Mouse (Mus musculus) CH12.LX (cell line): Measurements from ENCODE around the gene Cops7a. TPM values are rescaled to one million over a fixed set of nuclear protein-coding genes. Genes with fewer than 3 reads are reported as not detected.

Experiments
- DNase-seq: peaks from one replicate; pipeline ENCODE4 v3.0.0-alpha.2; 2013; ENCODE audit errors: extremely low read depth
- H3K27ac ChIP-seq: 2 replicates; pipeline ENCODE4 v1.5.1; 2012; ENCODE audit warnings: low read depth, mild to moderate bottlenecking, control low read depth, moderate library complexity; ENCODE audit not compliant: insufficient read depth
- H3K27me3 ChIP-seq: replicated peaks from 2 replicates; pipeline ENCODE3; 2012; ENCODE audit warnings: inconsistent platforms
- H3K36me3 ChIP-seq, 2 experiments: replicated peaks in 1 of 2; 2 replicates each; pipeline versions ENCODE3 to v1.6.1; 2012; ENCODE audit warnings: inconsistent platforms in 1 of 2, low read length in 1 of 2, mild to moderate bottlenecking in 1 of 2, mixed read lengths in 1 of 2, moderate library complexity in 1 of 2; ENCODE audit not compliant: control insufficient read depth in 1 of 2, insufficient read depth in 1 of 2
- H3K4me1 ChIP-seq, 2 experiments: 2 replicates each; pipeline ENCODE4 v1.6.1; 2012; ENCODE audit warnings: inconsistent platforms in 1 of 2, moderate library complexity in 1 of 2; ENCODE audit not compliant: insufficient read depth in 2 of 2, control insufficient read depth in 1 of 2
- H3K4me2 ChIP-seq: 2 replicates; pipeline ENCODE4 v1.6.1; 2012; ENCODE audit warnings: low read depth, mild to moderate bottlenecking, control low read depth; ENCODE audit not compliant: poor library complexity, insufficient read depth, severe bottlenecking
- H3K4me3 ChIP-seq, 3 experiments: fragments of 150-350 bp in 1 of 3; sonication (generic) in 1 of 3; replicated peaks in 1 of 3; 2 replicates each; pipeline versions ENCODE3 to v1.5.1; 2011 to 2012; ENCODE audit warnings: low read depth in 2 of 3, low read length in 2 of 3, mild to moderate bottlenecking in 2 of 3, moderate library complexity in 2 of 3, control low read depth in 1 of 3, improper control_type of control experiment in 1 of 3, inconsistent platforms in 1 of 3, mixed read lengths in 1 of 3; ENCODE audit not compliant: poor library complexity in 1 of 3
- H3K79me2 ChIP-seq: replicated peaks from 2 replicates; pipeline ENCODE4 v1.6.1; 2012; ENCODE audit warnings: mild to moderate bottlenecking, moderate library complexity; ENCODE audit not compliant: control insufficient read depth, poor library complexity, insufficient read depth, severe bottlenecking; ENCODE audit errors: extremely low read depth
- H3K9ac ChIP-seq: 2 replicates; pipeline ENCODE4 v1.6.1; 2012; ENCODE audit warnings: low read depth, mild to moderate bottlenecking, control low read depth, moderate library complexity; ENCODE audit not compliant: insufficient read depth
- H3K9me3 ChIP-seq: replicated peaks from 2 replicates; pipeline ENCODE3; 2012; ENCODE audit warnings: low read length, inconsistent platforms, mixed read lengths
- CHD2 ChIP-seq: IDR thresholded peaks from 2 replicates; pipeline ENCODE4 v1.6.1; 2011; ENCODE audit warnings: low read length, improper control_type of control experiment
- E2F4 ChIP-seq: IDR thresholded peaks from 2 replicates; pipeline ENCODE4 v1.6.1; 2011; ENCODE audit warnings: low read depth, low read length, improper control_type of control experiment; ENCODE audit not compliant: insufficient replicate concordance
- EP300 ChIP-seq: IDR thresholded peaks from 2 replicates; pipeline ENCODE4 v1.6.1; 2011; ENCODE audit warnings: low read length, improper control_type of control experiment
- HCFC1 ChIP-seq: IDR thresholded peaks from 2 replicates; pipeline ENCODE4 v1.6.1; 2012; ENCODE audit warnings: low read depth, mild to moderate bottlenecking, inconsistent platforms, low read length, improper control_type of control experiment
- KAT2A ChIP-seq: IDR thresholded peaks from 2 replicates; pipeline ENCODE4 v1.6.1; 2012; ENCODE audit warnings: low read length, improper control_type of control experiment, inconsistent platforms; ENCODE audit not compliant: insufficient replicate concordance
- MXI1 ChIP-seq: IDR thresholded peaks from 2 replicates; pipeline ENCODE4 v1.6.1; 2011; ENCODE audit warnings: mild to moderate bottlenecking, low read depth, low read length, improper control_type of control experiment
- NRF1 ChIP-seq: IDR thresholded peaks from 2 replicates; pipeline ENCODE4 v1.6.1; 2014; ENCODE audit warnings: low read depth, mild to moderate bottlenecking, inconsistent platforms, low read length, improper control_type of control experiment, moderate library complexity
- POLR2A ChIP-seq: IDR thresholded peaks from 2 replicates; pipeline ENCODE4 v1.6.1; 2011; ENCODE audit warnings: low read depth, mild to moderate bottlenecking, improper control_type of control experiment, low read length
- POLR2AphosphoS2 ChIP-seq: IDR thresholded peaks from 2 replicates; pipeline ENCODE4 v1.6.1; 2011; ENCODE audit warnings: low read depth, low read length, improper control_type of control experiment
- RAD21 ChIP-seq: IDR thresholded peaks from 2 replicates; pipeline ENCODE4 v1.6.1; 2011; ENCODE audit warnings: low read depth, mild to moderate bottlenecking, low read length, improper control_type of control experiment, moderate library complexity
- RCOR1 ChIP-seq: conservative IDR thresholded peaks from 2 replicates; pipeline ENCODE4 v1.6.1; 2012; ENCODE audit warnings: low read depth, mild to moderate bottlenecking, inconsistent platforms, low read length, improper control_type of control experiment
- USF2 ChIP-seq: conservative IDR thresholded peaks from 2 replicates; pipeline ENCODE4 v1.6.1; 2011; ENCODE audit warnings: low read depth, low read length, improper control_type of control experiment
- ZMIZ1 ChIP-seq: IDR thresholded peaks from 2 replicates; pipeline ENCODE4 v1.6.1; 2012; ENCODE audit warnings: low read depth, mild to moderate bottlenecking, inconsistent platforms, low read length, improper control_type of control experiment
- dilution Hi-C: fragments of 300-500 bp; cut with MboI; formaldehyde crosslinking; loops from 2 replicates; pipeline ENCODE4 v1.14.3; 2020; ENCODE audit warnings: low sequenced_read_pairs; ENCODE audit not compliant: extremely low pct_unique_long_range_greater_than_20kb, extremely low pct_ligation_motif_present
- in situ Hi-C: fragments of 300-500 bp; cut with MboI; formaldehyde crosslinking; loops from 3 replicates; pipeline ENCODE4 v1.14.3; 2019; ENCODE audit warnings: low sequenced_read_pairs, low pct_ligation_motif_present, low pct_unique_long_range_greater_than_20kb, mixed read lengths
- polyA plus RNA-seq: library from polyadenylated mRNA; unstranded; fragments of >175 nt; gene quantifications from 2 replicates; pipeline ENCODE4 v1.2.1, GENCODE M21; 2012; ENCODE audit warnings: low read depth; ENCODE audit not compliant: insufficient read length
- total RNA-seq, 2 experiments: library from RNA; depleted of rRNA; stranded (reverse); fragments of 300-350 nt in 1 of 2; fragments of >200 nt in 1 of 2; gene quantifications; 2 replicates each; pipeline ENCODE4 v1.2.3; 2012 to 2014

Gene Cops7a
- total and polyA plus RNA-seq, 3 experiments, result 73.2 to 114 (median 104) TPM

- DNase-seq, result no peak
Observed at GRCm38 (mm10) chr6:124955212-124955611, 10.1 kb downstream of the Cops7a start.

DNA sequence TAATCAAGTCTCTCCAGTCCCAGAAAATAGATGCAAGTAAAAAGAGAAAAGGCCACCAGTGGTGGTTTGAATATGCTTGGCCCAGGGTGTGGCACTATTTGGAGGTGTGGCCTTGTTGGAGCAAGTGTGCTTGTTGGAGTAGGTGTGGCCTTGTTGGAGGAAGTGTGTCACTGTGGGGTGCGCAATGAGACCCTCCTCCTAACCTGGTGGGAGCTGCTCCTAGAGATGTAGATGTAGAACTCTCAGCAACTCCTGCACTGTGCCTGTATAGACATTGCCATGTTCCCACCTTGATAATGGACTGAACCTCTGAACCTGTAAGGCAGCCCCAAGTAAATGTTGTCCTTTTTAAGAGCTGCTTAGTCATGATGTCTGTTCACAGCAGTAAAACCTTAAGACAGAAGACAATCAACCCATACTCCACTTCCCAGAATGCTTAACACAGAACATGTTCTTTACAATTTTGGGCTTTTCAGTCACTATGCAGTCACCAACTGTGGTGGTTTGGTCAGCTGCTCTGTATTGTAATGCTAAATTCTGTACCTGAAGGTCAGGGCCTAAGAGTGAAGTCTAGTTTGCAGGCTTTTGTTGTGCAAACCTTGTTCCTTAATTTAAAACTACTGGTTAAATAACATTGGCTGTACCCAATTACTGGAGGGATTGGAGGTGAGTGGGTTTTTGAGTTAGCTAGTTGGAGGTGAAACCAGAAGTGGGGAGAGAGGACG, 11.2 kb downstream of the Cops7a start:
- H3K4me2 ChIP-seq, result no peak overlapping the region
- no peaks in the 10 kb centered on the region for H3K79me2 ChIP-seq
- no peak overlapping the region for H3K27ac ChIP-seq
- in situ Hi-C loops, result no loop called here
- no peaks in the 10 kb centered on the region for H3K27me3 ChIP-seq
- dilution Hi-C loops, result no loop called here
- H3K9ac ChIP-seq, result no peak overlapping the region
- DNase-seq, result no peak
- H3K4me3 ChIP-seq, result no peak overlapping the region
- H3K9me3 ChIP-seq, result peaks cover 27% of the 10 kb centered on the region
- H3K4me1 ChIP-seq, result no peaks in the 10 kb centered on the region
- peaks cover 27 to 63% of the 10 kb centered on the region in 2 experiments for H3K36me3 ChIP-seq
- TF ChIP-seq EP300 (no peak), E2F4 (no peak), RAD21 (no peak), MXI1 (no peak), POLR2A (no peak)

More at GRCm38 (mm10) chr6:124955212-124955611, 10.1 kb downstream of the Cops7a start:
- Histone ChIP-seq H3K9ac (no peak overlapping the region), H3K9me3 (peaks cover 27% of the 10 kb centered on the region), H3K27me3 (no peaks in the 10 kb centered on the region), H3K4me1 (no peaks in the 10 kb centered on the region), H3K27ac (no peak overlapping the region), H3K79me2 (no peaks in the 10 kb centered on the region), H3K36me3 (peaks cover 38 to 73% of the 10 kb centered on the region in 2 experiments), H3K4me3 (no peak overlapping the region), H3K4me2 (no peak overlapping the region)
- dilution Hi-C loops (no loop called here), in situ Hi-C loops (no loop called here)
- no peak for TF ChIP-seq USF2
- TF ChIP-seq POLR2AphosphoS2, result 0 out of 2 replicates have a peak, but pooled peaks have one; percentile 18
- TF ChIP-seq HCFC1, result no peak
- TF ChIP-seq RCOR1, result no peak
- TF ChIP-seq, all 38 proteins: peak for 1

DNA sequence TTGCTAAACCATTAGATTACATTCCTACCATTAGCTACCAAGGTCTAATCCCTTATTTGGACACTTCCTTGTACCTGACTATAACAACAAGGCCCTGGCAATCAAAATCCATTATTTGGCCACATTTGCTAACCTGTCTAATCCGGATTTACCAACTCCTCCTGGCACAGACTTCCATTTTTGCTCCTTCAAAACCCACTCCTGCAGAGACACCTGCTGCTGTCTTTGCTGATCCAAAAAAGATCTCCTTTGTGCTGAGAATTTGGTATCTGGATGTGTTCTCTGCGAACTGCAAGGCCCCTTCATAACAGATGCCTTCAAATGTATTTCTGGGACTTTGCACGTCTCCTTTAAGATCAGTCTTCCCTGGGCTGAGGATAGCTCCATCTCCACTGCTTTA, 21.8 kb downstream of the Cops7a start:
- no peak for TF ChIP-seq CHD2
- TF ChIP-seq POLR2AphosphoS2, result no peak
- TF ChIP-seq POLR2A, result no peak
- TF ChIP-seq KAT2A, result no peak
- no peak for TF ChIP-seq NRF1
- TF ChIP-seq ZMIZ1, result no peak
- Histone ChIP-seq H3K79me2 (no peaks in the 10 kb centered on the region), H3K4me2 (no peak overlapping the region), H3K4me3 (no peak overlapping the region), H3K4me1 (no peaks in the 10 kb centered on the region), H3K27ac (no peak overlapping the region), H3K36me3 (peaks cover 0 to 12% of the 10 kb centered on the region in 2 experiments), H3K9me3 (no peaks in the 10 kb centered on the region), H3K9ac (no peak overlapping the region), H3K27me3 (no peaks in the 10 kb centered on the region)
- no peak for DNase-seq
- in situ Hi-C loops (no loop called here), dilution Hi-C loops (no loop called here)
